Mouse (Mus musculus): ENCODE data around the gene Colca2.
A peak's percentile ranks its signal among the peaks of the same experiment; 100 is the strongest.

Colca2 gene

DNA sequence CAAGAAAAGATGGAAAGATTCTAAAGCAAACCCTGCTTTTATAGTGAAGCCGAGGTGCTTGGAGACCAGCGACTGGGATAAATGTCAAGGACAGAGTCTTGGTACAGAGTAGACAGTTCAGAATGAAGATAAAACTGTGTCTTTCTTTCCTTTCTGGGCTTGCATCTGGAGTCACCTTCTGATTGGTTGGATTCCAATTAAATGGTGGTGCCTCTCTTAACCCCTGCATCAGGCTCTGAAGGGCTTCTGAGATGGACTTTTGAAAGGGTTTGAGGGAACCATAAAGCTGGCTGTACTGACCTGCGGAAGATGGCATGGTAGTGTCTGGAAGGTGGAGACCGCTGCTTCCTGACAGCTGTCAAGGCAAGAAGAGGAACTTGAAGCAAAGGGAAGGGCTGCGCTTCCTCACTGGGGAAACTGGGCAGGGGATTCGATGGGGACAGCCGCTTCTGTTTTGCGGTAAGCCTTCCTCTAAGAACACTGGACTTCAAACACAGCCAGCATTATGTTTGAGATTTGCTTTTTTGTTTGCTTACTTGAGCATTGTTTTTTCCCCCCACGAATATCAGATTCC is 4.7 kb downstream of the Colca2 start:
- DNase-seq (ENCODE audit: low read depth in 2 of 2, low spot score in 2 of 2), result no peak

- DNase-seq (ENCODE audit: low read depth in 2 of 2, low spot score in 2 of 2), result no peak
These were observed 6.3 kb downstream of the Colca2 start for GRCm38 (mm10) chr9:51272102-51272501.

GRCm38 (mm10) chr9:51271073-51271472 is 7.3 kb downstream of the Colca2 start:
- DNase-seq (ENCODE audit: low read depth in 2 of 2, low spot score in 2 of 2), result no peak

DNA sequence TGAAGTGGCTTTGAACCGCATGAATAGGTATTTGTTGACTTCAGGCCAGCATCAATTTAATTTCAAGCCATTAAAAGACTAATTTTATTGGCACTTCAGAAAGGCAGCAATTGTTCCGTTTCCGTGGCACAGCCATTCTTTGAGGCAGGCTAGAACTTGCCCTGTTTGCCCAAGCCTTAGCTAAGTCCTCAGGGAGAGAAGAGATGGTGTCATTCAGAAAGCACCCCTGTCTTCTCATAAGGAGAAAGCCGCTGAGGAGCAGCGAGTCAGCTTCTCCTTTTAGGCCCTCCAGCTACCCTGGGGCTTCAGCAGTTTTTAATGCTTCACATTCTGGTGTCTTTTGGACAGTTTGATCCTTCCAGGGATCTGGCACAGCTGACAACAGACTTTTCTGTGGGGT is 9.5 kb downstream of the Colca2 start:
- DNase-seq (ENCODE audit: low read depth in 2 of 2, low spot score in 2 of 2), result no peak

DNA sequence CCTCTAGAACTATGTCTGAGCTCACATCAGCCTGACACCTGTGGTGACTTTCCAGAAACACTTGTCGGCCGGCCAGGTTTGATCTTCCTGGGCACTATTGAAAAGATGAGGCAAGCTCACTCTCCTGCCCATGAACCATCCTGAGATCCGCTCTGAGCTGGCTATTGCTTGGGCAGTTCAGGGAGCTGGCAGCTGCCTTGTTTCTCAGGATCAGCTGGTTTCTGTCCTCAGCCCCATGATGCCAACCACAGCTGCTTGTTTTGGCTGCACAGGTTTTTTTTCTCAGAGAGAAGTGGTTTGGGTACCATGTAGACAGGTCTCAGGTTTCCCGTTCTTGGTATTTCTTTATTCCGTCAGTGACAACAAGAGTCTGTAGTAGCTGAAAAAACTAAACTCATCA is 19.9 kb downstream of the Colca2 start:
- DNase-seq (ENCODE audit: low read depth in 2 of 2, low spot score in 2 of 2), result no peak

GRCm38 (mm10) chr9:51256780-51257502 is 21.4 kb downstream of the Colca2 start:
- DNase-seq (ENCODE audit: low read depth in 2 of 2, low spot score in 2 of 2), result no peak

- peak in 1 of 2 experiments; percentile 3 for DNase-seq (ENCODE audit: low read depth in 2 of 2, low spot score in 2 of 2)
These were observed 39.5 kb downstream of the Colca2 start for GRCm38 (mm10) chr9:51238741-51239385.

- DNase-seq (ENCODE audit: low read depth in 2 of 2, low spot score in 2 of 2), result no peak
These were observed 46.2 kb downstream of the Colca2 start for GRCm38 (mm10) chr9:51232163-51232562.

- DNase-seq (ENCODE audit: low read depth in 2 of 2, low spot score in 2 of 2), result no peak
These were observed 47.5 kb downstream of the Colca2 start for GRCm38 (mm10) chr9:51230701-51231389.

- DNase-seq (ENCODE audit: low read depth in 2 of 2, low spot score in 2 of 2), result no peak
These were observed 52.7 kb downstream of the Colca2 start for GRCm38 (mm10) chr9:51225636-51226166.
